Mouse (Mus musculus) heart, postnatal 0 days (tissue): ENCODE data around the gene Parva.

ENCODE experiments used
- CTCF ChIP-seq: IDR thresholded peaks from 2 replicates; pipeline ENCODE4 v1.5.1; 2016; ENCODE audit warnings: antibody characterized with exemption, control low read depth, low read depth
- EP300 ChIP-seq: IDR thresholded peaks from 2 replicates; pipeline ENCODE4 v1.6.1; 2016; ENCODE audit warnings: antibody characterized with exemption, low read depth

DNA sequence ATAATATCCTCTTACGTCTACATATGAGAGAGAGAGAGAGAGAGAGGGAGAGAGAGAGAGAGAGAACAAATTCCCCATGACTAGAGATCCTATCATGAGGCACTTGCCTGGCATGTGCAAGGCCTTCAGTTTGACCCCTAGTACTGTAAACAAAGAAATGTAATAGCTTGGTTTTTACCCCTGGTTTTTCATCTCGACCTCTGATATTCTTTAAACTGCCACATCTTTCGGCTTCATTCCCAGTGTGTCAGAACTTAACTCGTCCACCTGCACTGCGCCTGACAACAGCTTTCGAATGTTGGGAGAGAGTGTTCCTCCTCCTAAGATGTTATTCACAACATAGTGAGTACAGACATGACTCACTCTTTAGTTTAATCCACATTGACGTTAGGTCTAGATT is 69.6 kb downstream of the Parva start:
- no peak for TF ChIP-seq CTCF
- no peak for TF ChIP-seq EP300
